Mouse (Mus musculus) stomach, postnatal 0 days (tissue): ENCODE results near the gene Slc22a22. TPM values are rescaled to one million over a fixed set of nuclear protein-coding genes. Genes with fewer than 3 reads are reported as not detected.

Source experiments
- ATAC-seq: fragments of 200-750 bp; cut with Nextera tagmentation; 2 replicates; pipeline ENCODE4 v1.8.0; 2017; ENCODE audit not compliant: low FRiP score, low TSS enrichment
- DNase-seq: peaks from one replicate; pipeline ENCODE4 v3.0.0-alpha.2; 2016; ENCODE audit warnings: low spot score
- H3K27ac ChIP-seq: fragments of 300-500 bp; sonication (generic); replicated peaks from 2 replicates; pipeline ENCODE4 v1.5.1; 2014; ENCODE audit warnings: mild to moderate bottlenecking, control low read depth
- H3K27me3 ChIP-seq: fragments of 300-500 bp; sonication (generic); 2 replicates; pipeline ENCODE4 v1.6.1; 2014; ENCODE audit warnings: low read length; ENCODE audit not compliant: control insufficient read depth, insufficient read depth
- H3K36me3 ChIP-seq: fragments of 300-500 bp; sonication (generic); 2 replicates; pipeline ENCODE4 v1.6.1; 2014; ENCODE audit warnings: low read length, mixed read lengths; ENCODE audit not compliant: control insufficient read depth, insufficient read depth
- H3K4me1 ChIP-seq: fragments of 300-500 bp; sonication (generic); replicated peaks from 2 replicates; pipeline ENCODE4 v1.6.1; 2014; ENCODE audit warnings: antibody characterized with exemption; ENCODE audit not compliant: control insufficient read depth, insufficient read depth
- H3K4me2 ChIP-seq: fragments of 300-500 bp; sonication (generic); replicated peaks from 2 replicates; pipeline ENCODE4 v1.6.1; 2014; ENCODE audit warnings: low read depth, mild to moderate bottlenecking, control low read depth, moderate library complexity
- H3K4me3 ChIP-seq: fragments of 300-500 bp; sonication (generic); 2 replicates; pipeline ENCODE4 v1.5.1; 2014; ENCODE audit warnings: low read depth, low read length, control low read depth
- H3K9ac ChIP-seq: fragments of 300-500 bp; sonication (generic); 2 replicates; pipeline ENCODE4 v1.6.1; 2014; ENCODE audit warnings: mild to moderate bottlenecking, low read length, control low read depth, mixed read lengths
- H3K9me3 ChIP-seq: fragments of 300-500 bp; sonication (generic); 2 replicates; pipeline ENCODE4 v1.6.1; 2016; ENCODE audit warnings: low read length; ENCODE audit not compliant: control insufficient read depth
- CTCF ChIP-seq: IDR thresholded peaks from 2 replicates; pipeline ENCODE4 v1.5.1; 2016; ENCODE audit warnings: antibody characterized with exemption, low read depth, mild to moderate bottlenecking, moderate library complexity
- EP300 ChIP-seq: optimal IDR thresholded peaks from 2 replicates; pipeline ENCODE3; 2016; ENCODE audit warnings: antibody characterized with exemption
- WGBS: fragments of 180-500 bp; shearing (Covaris S2); extraction: QIAGEN DNeasy Blood & Tissue Kit; methylation state at CpG from one replicate; pipeline ENCODE4 v1.1.7; 2014; 5-methylcytosine and 5-hydroxymethylcytosine counted together
- polyA plus RNA-seq: library from polyadenylated mRNA; unstranded; fragments of >200 nt; fragmentation: Nextera tagmentation; extraction: Ambion mirVana; gene quantifications from 2 replicates; pipeline ENCODE4 v1.2.1, GENCODE M21; 2015

Slc22a22 gene
- polyA plus RNA-seq, result not detected in 2 replicates

GRCm38 (mm10) chr15:57477525-57477924 lies at the start of gene Slc22a22:
TSS of gene Slc22a22 (minus strand) at chr15:57477625.
- ATAC-seq, result no peak
- H3K36me3 ChIP-seq, result no peaks in the 10 kb centered on the region
- 49% methylated on average over 2 of the region's 2 CpGs for WGBS
- no peaks in the 10 kb centered on the region for H3K4me1 ChIP-seq
- no peak within 1 kb of the TSS for H3K9ac ChIP-seq
- DNase-seq, result no peak
- H3K4me2 ChIP-seq, result no peak within 1 kb of the TSS
- H3K27me3 ChIP-seq, result no peaks in the 10 kb centered on the region
- TF ChIP-seq EP300, result no peak
- no peak for TF ChIP-seq CTCF
- no peak within 1 kb of the TSS for H3K27ac ChIP-seq
- H3K4me3 ChIP-seq, result no peak within 1 kb of the TSS
- H3K9me3 ChIP-seq, result no peaks in the 10 kb centered on the region

DNA sequence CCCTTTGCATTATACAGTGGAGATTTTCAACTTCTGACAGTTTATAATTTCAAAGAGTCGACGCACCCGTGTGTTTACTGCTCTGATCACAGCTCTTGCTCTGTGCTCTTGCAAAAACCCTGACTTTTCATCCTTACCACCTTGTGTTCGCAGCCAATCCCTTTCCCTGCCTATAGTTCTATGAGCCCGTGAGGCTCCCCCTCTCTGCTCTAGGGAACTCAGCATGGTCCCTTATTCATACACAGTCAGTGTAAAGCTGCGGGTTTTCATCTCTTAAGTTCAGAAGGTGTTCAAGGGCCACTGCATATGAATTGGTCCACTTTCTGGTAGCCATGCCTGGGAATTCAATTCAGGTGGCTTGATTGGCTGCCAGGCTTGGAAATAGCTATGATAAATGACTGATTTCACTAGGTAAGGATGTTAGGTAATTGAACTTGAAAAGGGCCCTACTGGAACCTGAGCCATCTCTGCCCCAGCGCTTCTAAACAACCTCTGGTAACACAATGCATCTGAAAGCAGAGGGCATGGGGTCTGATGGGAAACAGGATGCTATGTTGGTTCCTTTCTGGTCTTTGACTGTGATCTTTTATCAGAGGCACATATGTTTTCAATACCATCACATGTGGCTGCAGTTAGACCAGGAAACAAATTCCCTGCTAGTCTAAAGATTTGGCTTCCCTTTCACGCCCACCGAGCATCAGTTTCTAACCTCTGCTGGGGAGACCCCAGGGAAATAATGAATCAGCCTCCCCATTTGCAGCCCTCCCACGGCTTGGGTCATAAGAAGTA lies 46.3 kb upstream of the Slc22a22 start:
- ATAC-seq (no peak), DNase-seq (no peak)
- Histone ChIP-seq H3K4me2 (no peak overlapping the region), H3K4me3 (no peak overlapping the region), H3K36me3 (no peaks in the 10 kb centered on the region), H3K27me3 (no peaks in the 10 kb centered on the region), H3K9me3 (no peaks in the 10 kb centered on the region), H3K9ac (no peak overlapping the region), H3K27ac (no peak overlapping the region), H3K4me1 (no peaks in the 10 kb centered on the region)
- 70% methylated on average over 10 of the region's 10 CpGs for WGBS
- TF ChIP-seq CTCF, result no peak

- no peak for ATAC-seq
- DNase-seq, result no peak
- no peaks in the 10 kb centered on the region for H3K36me3 ChIP-seq
Measured at GRCm38 (mm10) chr15:57522160-57522559, 44.7 kb upstream of the Slc22a22 start.

DNA sequence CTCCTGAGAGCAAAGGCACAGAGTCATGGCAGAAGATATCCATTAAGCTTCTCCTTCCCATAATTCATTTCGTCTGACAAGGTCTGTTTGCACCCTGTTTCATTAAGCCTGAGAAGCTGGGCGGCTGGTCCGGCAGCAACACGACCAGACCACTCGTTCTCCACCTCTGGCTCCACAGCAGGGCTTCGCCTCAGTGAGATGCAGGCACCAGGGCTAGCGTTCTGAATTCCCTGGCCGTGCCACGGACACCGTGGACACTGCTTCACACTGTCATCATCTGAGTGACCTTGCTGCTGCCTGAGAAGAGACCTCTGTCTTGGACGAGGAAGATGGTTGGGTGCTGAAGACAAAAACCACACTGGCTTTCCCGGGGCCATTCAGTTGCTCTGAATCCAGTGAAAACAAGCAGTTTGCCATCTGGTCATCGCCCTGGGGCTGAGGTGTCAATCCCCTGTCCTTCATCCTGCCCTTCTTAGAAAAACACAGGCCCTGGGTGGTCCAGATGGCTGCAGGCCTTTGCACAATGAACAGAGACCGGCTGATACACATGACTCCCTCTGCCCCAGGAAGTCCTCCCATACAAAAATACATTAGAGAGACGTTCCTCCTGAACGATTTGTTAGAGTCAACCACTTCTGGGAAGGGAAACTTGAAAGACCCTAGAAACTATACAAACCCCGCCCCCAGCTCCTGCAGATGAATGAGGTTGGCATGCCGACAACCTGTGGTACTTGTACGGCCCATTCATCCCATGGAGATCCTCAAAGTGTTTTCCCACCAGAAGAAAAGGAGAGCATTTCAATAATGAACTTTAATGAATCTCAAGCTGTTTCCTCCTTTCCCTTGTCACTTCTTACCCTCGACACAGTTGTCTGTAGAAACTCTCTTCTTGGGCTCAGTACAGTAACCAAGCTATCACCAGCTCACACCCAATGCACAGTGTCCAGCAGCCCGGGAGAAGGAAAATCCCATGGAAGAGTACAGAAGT lies 32.1 kb upstream of the Slc22a22 start:
- Histone ChIP-seq H3K36me3 (no peaks in the 10 kb centered on the region), H3K9ac (no peak overlapping the region), H3K4me1 (no peaks in the 10 kb centered on the region), H3K27me3 (no peaks in the 10 kb centered on the region), H3K4me2 (no peak overlapping the region), H3K27ac (no peak overlapping the region), H3K9me3 (no peaks in the 10 kb centered on the region), H3K4me3 (no peak overlapping the region)
- 43% methylated on average over 21 of the region's 21 CpGs for WGBS
- DNase-seq (no peak), ATAC-seq (no peak)
- TF ChIP-seq CTCF, result no peak
- TF ChIP-seq EP300, result no peak

More at GRCm38 (mm10) chr15:57522160-57522559, 44.7 kb upstream of the Slc22a22 start:
- H3K4me1 ChIP-seq, result no peaks in the 10 kb centered on the region
- TF ChIP-seq EP300, result no peak
- H3K4me3 ChIP-seq, result no peak overlapping the region
- 52% methylated on average over 1 of the region's 1 CpGs for WGBS
- H3K27me3 ChIP-seq, result no peaks in the 10 kb centered on the region
- no peaks in the 10 kb centered on the region for H3K9me3 ChIP-seq
- H3K9ac ChIP-seq, result no peak overlapping the region
- H3K4me2 ChIP-seq, result no peak overlapping the region
- H3K27ac ChIP-seq, result no peak overlapping the region

DNA sequence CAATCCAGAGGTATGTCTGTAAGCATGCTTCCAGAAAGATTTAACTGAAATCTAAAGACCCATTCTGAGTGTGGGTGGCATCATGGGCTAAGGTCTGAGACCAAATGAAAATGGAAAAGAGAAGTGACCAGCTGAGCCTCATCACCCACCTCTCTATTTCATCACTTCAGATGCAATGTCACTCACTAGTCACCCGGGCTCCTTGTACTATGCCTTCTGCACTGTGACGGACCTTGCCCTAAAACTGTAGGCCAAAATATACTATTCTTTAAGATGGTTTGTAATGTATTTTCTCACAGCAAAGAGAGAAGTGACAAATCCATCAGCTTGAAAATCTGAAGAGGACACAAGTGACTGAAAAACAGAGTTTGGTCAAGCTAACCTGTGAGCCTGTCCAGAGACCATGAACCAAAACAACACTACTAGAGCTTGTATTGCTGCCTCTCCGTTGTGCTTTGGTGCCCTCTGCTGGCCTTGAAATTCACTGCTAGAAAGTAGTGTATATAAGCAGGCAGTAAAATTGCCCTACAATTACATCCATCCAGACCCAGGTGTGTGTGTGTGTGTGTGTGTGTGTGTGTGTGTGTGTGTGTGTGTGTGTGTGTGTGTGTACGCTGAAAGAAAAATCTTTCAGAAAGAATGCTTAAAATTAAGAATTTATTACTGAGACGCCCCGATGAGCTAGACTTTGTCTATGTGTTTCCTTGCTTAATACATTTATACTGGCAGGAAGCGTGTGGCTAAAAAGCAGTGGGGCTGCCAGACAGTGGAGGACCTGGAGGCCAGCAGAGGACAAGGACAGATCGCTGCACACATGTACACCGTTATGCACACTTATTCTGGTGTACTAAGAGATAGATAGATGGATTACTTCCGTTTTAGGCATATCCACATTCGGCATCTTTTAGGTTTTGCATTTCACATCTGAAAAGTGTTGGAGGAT lies 31.1 kb upstream of the Slc22a22 start:
- ATAC-seq (peak; percentile 74; the same call in 1 of the 2 replicates), DNase-seq (peak; percentile 81)
- no peak overlapping the region for H3K4me2 ChIP-seq

More for the DNA sequence above, 31.1 kb upstream of the Slc22a22 start:
- TF ChIP-seq CTCF (peak; percentile 93), EP300 (no peak)
- no peak overlapping the region for H3K27ac ChIP-seq
- no peaks in the 10 kb centered on the region for H3K9me3 ChIP-seq
- no peak overlapping the region for H3K9ac ChIP-seq
- no peaks in the 10 kb centered on the region for H3K4me1 ChIP-seq
- no peak overlapping the region for H3K4me3 ChIP-seq
- H3K36me3 ChIP-seq, result no peaks in the 10 kb centered on the region
- H3K27me3 ChIP-seq, result no peaks in the 10 kb centered on the region
- WGBS, result 52% methylated on average over 11 of the region's 11 CpGs
